In the genomic region with DNA sequence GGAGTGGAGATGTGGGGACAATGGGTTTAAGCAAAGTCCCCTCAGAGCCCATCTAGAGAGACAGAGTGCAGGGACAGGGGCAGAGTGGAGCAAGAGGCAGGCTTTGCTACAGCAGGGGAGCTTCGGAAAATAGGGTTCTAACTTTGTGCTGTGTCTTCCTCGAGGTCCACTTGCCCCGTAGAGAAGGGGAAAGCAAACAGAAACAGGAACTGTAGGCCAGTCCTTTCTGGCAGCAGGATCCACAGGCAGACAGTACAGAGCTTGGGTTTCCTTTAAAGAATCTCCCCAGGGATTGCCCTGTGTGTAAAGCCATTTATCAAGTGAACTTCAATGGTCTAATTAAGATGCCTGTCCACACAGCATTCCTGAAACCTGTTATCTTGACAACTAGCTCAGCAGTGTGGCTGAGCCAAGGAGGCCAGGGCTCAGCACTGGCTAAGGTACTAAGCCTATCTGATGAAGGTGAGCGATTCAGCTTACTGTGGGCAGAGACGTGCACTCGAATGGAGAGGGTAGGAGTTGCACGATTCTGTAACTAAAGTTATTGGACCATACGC, we compare ENCODE assay signal across 23 mouse cellular contexts. TPM values are rescaled to one million over a fixed set of nuclear protein-coding genes. Genes with fewer than 3 reads are reported as not detected.
DNase-seq lines count a peak whose midpoint lies in the region; ATAC-seq and TF ChIP-seq lines count a peak whose summit lies in the region.
"Had no signal": no experiment of that assay in that cellular context is flagged by ENCODE, and none has a peak within 500 bp of the region (broad histone marks: within the 10 kb centered on the region; RNA-seq: fewer than 3 reads in every experiment).

No protein-coding gene starts in this region.

- H3K27me3 ChIP-seq in heart, postnatal 0 days (ENCODE audit: control insufficient read depth, insufficient read depth, low read length), result peaks cover 8% of the 10 kb centered on the region
- no peaks in the 10 kb centered on the region for H3K27me3 ChIP-seq in neural tube, embryonic 12.5 days (replicated peaks)
- no peaks in the 10 kb centered on the region for H3K27me3 ChIP-seq in neural tube, embryonic 15.5 days (replicated peaks)
- no peaks in the 10 kb centered on the region for H3K27me3 ChIP-seq in thymus, adult 2 months (ENCODE audit: control insufficient read depth, insufficient read depth, low read length)
- H3K27me3 ChIP-seq in forebrain, embryonic 16.5 days (replicated peaks; ENCODE audit: control insufficient read depth, insufficient read depth, low read length), result no peaks in the 10 kb centered on the region
- H3K27me3 ChIP-seq: kidney, embryonic 15.5 days had no signal

- no peak for TF ChIP-seq CTCF in heart, postnatal 0 days (IDR thresholded peaks at IDR 0.05; ENCODE audit: low read depth)
- TF ChIP-seq CTCF in thymus, adult 2 months (IDR thresholded peaks at IDR 0.05; ENCODE audit: borderline replicate concordance, control insufficient read depth, extremely low read depth, insufficient read depth, low read length, poor library complexity), result no peak

- no peaks in the 10 kb centered on the region for H3K9me3 ChIP-seq in heart, postnatal 0 days (replicated peaks; ENCODE audit: control insufficient read depth, low read length)
- H3K9me3 ChIP-seq in neural tube, embryonic 12.5 days, result no peaks in the 10 kb centered on the region
- H3K9me3 ChIP-seq in neural tube, embryonic 15.5 days (replicated peaks), result no peaks in the 10 kb centered on the region
- H3K9me3 ChIP-seq in forebrain, embryonic 16.5 days (ENCODE audit: control insufficient read depth, low read length), result no peaks in the 10 kb centered on the region
- H3K9me3 ChIP-seq: G1E; kidney, embryonic 15.5 days; midbrain, embryonic 10.5 days had no signal

- peak; percentile 74 for DNase-seq in heart, adult 11 months
- DNase-seq in heart, adult 9 months (ENCODE audit: low spot score in 2 of 2), result no peak
- peak; percentile 15 for DNase-seq in heart, postnatal 0 days (ENCODE audit: low spot score)
- no peak for DNase-seq in heart, adult 18-20 months
- DNase-seq in thymus, adult 2 months, result no peak
- DNase-seq: adrenal gland, adult 2 months; cerebellum, postnatal 10 days; retina, postnatal 1 day had no signal

- TF ChIP-seq EP300 in heart, postnatal 0 days (IDR thresholded peaks at IDR 0.05; ENCODE audit: low read depth), result no peak

- no peak overlapping the region for H3K9ac ChIP-seq in heart, postnatal 0 days (replicated peaks; ENCODE audit: low read depth, low read length)
- H3K9ac ChIP-seq in neural tube, embryonic 12.5 days, result no peak overlapping the region
- H3K9ac ChIP-seq in neural tube, embryonic 15.5 days (replicated peaks), result no peak overlapping the region
- no peak overlapping the region for H3K9ac ChIP-seq in forebrain, embryonic 16.5 days (replicated peaks; ENCODE audit: low read depth, low read length)
- H3K9ac ChIP-seq: kidney, embryonic 15.5 days had no signal

- H3K4me1 ChIP-seq in heart, postnatal 0 days (ENCODE audit: control insufficient read depth, insufficient read depth), result peaks cover 10% of the 10 kb centered on the region; the same call in 1 of the 2 replicates
- H3K4me1 ChIP-seq in neural tube, embryonic 12.5 days, result no peaks in the 10 kb centered on the region; the same call in 1 of the 2 replicates
- H3K4me1 ChIP-seq in neural tube, embryonic 15.5 days, result no peaks in the 10 kb centered on the region
- no peaks in the 10 kb centered on the region for H3K4me1 ChIP-seq in thymus, adult 2 months (replicated peaks; ENCODE audit: control insufficient read depth, insufficient read depth, low read length)
- no peaks in the 10 kb centered on the region for H3K4me1 ChIP-seq in forebrain, embryonic 16.5 days (replicated peaks; ENCODE audit: control insufficient read depth, insufficient read depth, low read length)

- no peak for TF ChIP-seq POLR2A in thymus, adult 2 months (IDR thresholded peaks at IDR 0.05; ENCODE audit: control insufficient read depth, extremely low read depth, insufficient read depth, low read length, poor library complexity)

- 19% methylated on average over 8 of the region's 8 CpGs for WGBS in heart, postnatal 0 days
- 61% methylated on average over 8 of the region's 8 CpGs for WGBS in neural tube, embryonic 12.5 days
- 53% methylated on average over 8 of the region's 8 CpGs for WGBS in neural tube, embryonic 15.5 days
- 74% methylated on average over 8 of the region's 8 CpGs for WGBS in thymus, adult 2 months
- 71% methylated on average over 8 of the region's 8 CpGs for WGBS in forebrain, embryonic 16.5 days

- no peaks in the 10 kb centered on the region for H3K36me3 ChIP-seq in heart, postnatal 0 days (replicated peaks; ENCODE audit: control insufficient read depth, insufficient read depth, low read length)
- no peaks in the 10 kb centered on the region for H3K36me3 ChIP-seq in neural tube, embryonic 12.5 days
- H3K36me3 ChIP-seq in neural tube, embryonic 15.5 days, result no peaks in the 10 kb centered on the region
- no peaks in the 10 kb centered on the region for H3K36me3 ChIP-seq in thymus, adult 2 months (ENCODE audit: control insufficient read depth, insufficient read depth, low read length)
- H3K36me3 ChIP-seq in forebrain, embryonic 16.5 days (ENCODE audit: control insufficient read depth, insufficient read depth), result no peaks in the 10 kb centered on the region
- H3K36me3 ChIP-seq: G1E; kidney, embryonic 15.5 days; midbrain, embryonic 10.5 days had no signal

- H3K4me2 ChIP-seq in heart, postnatal 0 days (ENCODE audit: low read depth, low read length), result no peak overlapping the region
- no peak overlapping the region for H3K4me2 ChIP-seq in neural tube, embryonic 12.5 days (replicated peaks)
- H3K4me2 ChIP-seq in neural tube, embryonic 15.5 days, result no peak overlapping the region
- no peak overlapping the region for H3K4me2 ChIP-seq in forebrain, embryonic 16.5 days (ENCODE audit: low read length)
- H3K4me2 ChIP-seq: kidney, embryonic 15.5 days had no signal

- H3K27ac ChIP-seq in heart, postnatal 0 days (ENCODE audit: low read depth), result no peak overlapping the region
- H3K27ac ChIP-seq in neural tube, embryonic 12.5 days, result no peak overlapping the region
- H3K27ac ChIP-seq in neural tube, embryonic 15.5 days (replicated peaks), result no peak overlapping the region
- no peak overlapping the region for H3K27ac ChIP-seq in thymus, adult 2 months (ENCODE audit: control insufficient read depth, insufficient read depth, low read length)
- no peak overlapping the region for H3K27ac ChIP-seq in forebrain, embryonic 16.5 days (ENCODE audit: low read length)
- H3K27ac ChIP-seq: kidney, embryonic 15.5 days had no signal

- peak; percentile 53; the same call in 1 of the 2 replicates for ATAC-seq in heart, postnatal 0 days (ENCODE audit: insufficient read depth, low read depth)
- ATAC-seq in neural tube, embryonic 12.5 days (ENCODE audit: low FRiP score, low read depth), result peak; percentile 25; the same call in 1 of the 2 replicates
- no peak for ATAC-seq in neural tube, embryonic 15.5 days (ENCODE audit: low FRiP score)
- ATAC-seq in forebrain, embryonic 16.5 days, result no peak
- ATAC-seq: CD4-positive, CD25-positive, alpha-beta regulatory T cell, adult 4 months; forebrain, embryonic 14.5 days had no signal

- no peak overlapping the region for H3K4me3 ChIP-seq in heart, postnatal 0 days (ENCODE audit: low read depth, low read length)
- no peak overlapping the region for H3K4me3 ChIP-seq in neural tube, embryonic 12.5 days
- no peak overlapping the region for H3K4me3 ChIP-seq in neural tube, embryonic 15.5 days (replicated peaks)
- no peak overlapping the region for H3K4me3 ChIP-seq in thymus, adult 2 months (ENCODE audit: control insufficient read depth, insufficient read depth, low read length)
- no peak overlapping the region for H3K4me3 ChIP-seq in forebrain, embryonic 16.5 days (replicated peaks; ENCODE audit: low read length)
- H3K4me3 ChIP-seq: erythroblast, embryonic 14.5 days; kidney, embryonic 15.5 days; midbrain, embryonic 10.5 days; myocyte had no signal

RNA-seq across cellular contexts. Expression of a gene that starts 14.9 kb away (rescaled TPM):
- 41.8 and 43.2 TPM in 2 replicates for total RNA-seq in heart, postnatal 0 days (2014; rRNA removed; ENCODE audit: low replicate concordance)
- polyA plus RNA-seq in heart, postnatal 0 days (2015; fragmentation: Nextera tagmentation; extraction: Ambion mirVana), result 1.7 and 1.9 TPM in 2 replicates
- total RNA-seq in heart, adult 18-20 months (2021), result 1 to 10 TPM; 1.5 to 2.5 TPM
- 5.3 and 6.2 TPM in 2 replicates for polyA plus RNA-seq in neural tube, embryonic 12.5 days (2016; fragmentation: Nextera tagmentation; extraction: Ambion mirVana)
- 4.6 and 4.8 TPM in 2 replicates for polyA plus RNA-seq in neural tube, embryonic 15.5 days (2015; fragmentation: Nextera tagmentation; extraction: Ambion mirVana)
- polyA plus RNA-seq in thymus, adult 2 months (2012; rRNA removed), result 80.0 and 106 TPM in 2 replicates
- polyA plus RNA-seq in forebrain, embryonic 16.5 days (2015; fragmentation: Nextera tagmentation; extraction: Ambion mirVana), result 3.9 and 4.2 TPM in 2 replicates

RNA-seq across cellular contexts. Expression of a gene that starts 53.8 kb away (rescaled TPM):
- total RNA-seq in heart, postnatal 0 days (2014; rRNA removed; ENCODE audit: low replicate concordance), result 0.15 TPM in 1 of 2 replicates, not detected in the other
- not detected in 2 replicates for polyA plus RNA-seq in heart, postnatal 0 days (2015; fragmentation: Nextera tagmentation; extraction: Ambion mirVana)
- total RNA-seq in heart, adult 18-20 months (2021), result not detected
- polyA plus RNA-seq in neural tube, embryonic 12.5 days (2016; fragmentation: Nextera tagmentation; extraction: Ambion mirVana), result not detected in 2 replicates
- polyA plus RNA-seq in neural tube, embryonic 15.5 days (2015; fragmentation: Nextera tagmentation; extraction: Ambion mirVana), result not detected in 2 replicates
- 0.10 and 0.28 TPM in 2 replicates for polyA plus RNA-seq in thymus, adult 2 months (2012; rRNA removed)
- polyA plus RNA-seq in forebrain, embryonic 16.5 days (2015; fragmentation: Nextera tagmentation; extraction: Ambion mirVana), result not detected in 2 replicates
- total RNA-seq: adrenal gland, adult 2 months; layer of hippocampus, postnatal 25 days; left cerebral cortex, postnatal 14 days had no signal
- polyA plus RNA-seq: CD4-positive, CD25-positive, alpha-beta regulatory T cell, adult 4 months; embryonic facial prominence, embryonic 11.5 days; erythroblast, embryonic 14.5 days; forebrain, embryonic 14.5 days; G1E; limb, embryonic 14.5 days; liver, embryonic 16.5 days; midbrain, embryonic 10.5 days; myocyte had no signal

Comparison
In these comparisons a context has a peak if more than half of its experiments do, and no peak if none do; other contexts are left out.
1. DNase-seq: peak in heart, adult 11 months (single experiment) and heart, postnatal 0 days (single experiment); none in heart, adult 9 months (0 of 2), heart, adult 18-20 months (0 of 2) and thymus, adult 2 months (single experiment).
2. ATAC-seq: peak in heart, postnatal 0 days (single experiment) and neural tube, embryonic 12.5 days (single experiment); none in neural tube, embryonic 15.5 days (single experiment) and forebrain, embryonic 16.5 days (single experiment).
3. RNA of a gene that starts 14.9 kb away (polyA plus RNA-seq): 80.0 to 106 TPM in thymus, adult 2 months; 5.3 to 6.2 TPM in neural tube, embryonic 12.5 days, 4.6 to 4.8 TPM in neural tube, embryonic 15.5 days, 3.9 to 4.2 TPM in forebrain, embryonic 16.5 days and 1.7 to 1.9 TPM in heart, postnatal 0 days; every median in the first group is over 10 times any median in the second.